Mouse (Mus musculus): ENCODE measurements around the gene Gpr143. TPM values are rescaled to one million over a fixed set of nuclear protein-coding genes. Genes with fewer than 3 reads are reported as not detected.
A peak's percentile ranks its signal among the peaks of the same experiment; 100 is the strongest.

Gpr143 gene
- polyA plus RNA-seq (2012; rRNA removed) (0.02 and 0.05 TPM in 2 replicates), polyA plus RNA-seq (2014; fragmentation: Nextera tagmentation; extraction: Ambion mirVana) (not detected in 2 replicates)

DNA sequence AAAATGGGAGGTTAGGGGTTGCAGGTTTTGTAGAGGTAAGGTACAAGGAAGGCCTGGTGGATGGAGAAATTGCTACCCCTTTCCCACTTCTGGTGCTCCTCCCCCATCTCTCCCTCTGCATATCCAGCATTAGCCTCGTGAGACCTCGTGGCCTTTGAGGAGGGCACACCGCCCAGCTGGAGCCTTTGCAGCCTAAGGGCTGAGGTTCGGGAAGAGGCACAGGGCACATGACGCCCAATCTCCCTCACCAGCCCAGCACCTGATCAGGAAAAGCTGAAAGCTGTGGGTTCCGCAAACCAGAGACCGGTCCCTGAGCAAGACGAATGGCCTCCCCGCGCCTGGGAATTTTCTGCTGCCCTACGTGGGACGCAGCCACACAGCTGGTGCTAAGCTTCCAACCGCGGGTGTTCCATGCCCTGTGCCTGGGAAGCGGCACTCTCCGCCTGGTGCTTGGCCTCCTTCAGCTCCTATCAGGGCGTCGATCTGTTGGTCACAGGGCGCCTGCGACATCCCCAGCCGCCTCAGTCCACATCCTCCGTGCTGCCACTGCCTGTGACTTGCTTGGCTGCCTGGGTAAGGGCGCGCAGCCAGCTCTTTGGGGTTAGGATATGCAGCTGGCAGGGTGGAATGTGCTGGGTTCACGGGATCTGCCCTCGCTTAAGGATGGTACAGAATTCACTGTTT is at the start of gene Gpr143:
TSS of gene Gpr143 (plus strand) at position 202 of the 684 bp plus-strand sequence.
- H3K4me1 ChIP-seq (replicated peaks; ENCODE audit: control insufficient read depth in 2 of 2, insufficient read depth in 2 of 2, low read length in 1 of 2), result no peaks in the 10 kb centered on the region
- DNase-seq (ENCODE audit: low read depth in 3 of 3, low spot score in 3 of 3) (no peak), ATAC-seq (ENCODE audit: insufficient read depth) (no peak)
- H3K9me3 ChIP-seq (ENCODE audit: control insufficient read depth, low read length), result no peaks in the 10 kb centered on the region
- H3K9ac ChIP-seq (replicated peaks), result no peak within 1 kb of the TSS
- H3K27me3 ChIP-seq (ENCODE audit: control insufficient read depth, insufficient read depth, low read length), result no peaks in the 10 kb centered on the region
- H3K4me3 ChIP-seq (ENCODE audit: insufficient read depth in 1 of 2, low read depth in 2 of 2, low read length in 2 of 2), result no peak within 1 kb of the TSS
- no peak within 1 kb of the TSS for H3K27ac ChIP-seq
- no peaks in the 10 kb centered on the region for H3K36me3 ChIP-seq (replicated peaks; ENCODE audit: control insufficient read depth, insufficient read depth, low read depth)
- whole genome bisulfite sequencing (ENCODE audit: insufficient replicate concordance), result 12% methylated on average over 26 of the region's 26 CpGs
- H3K4me2 ChIP-seq (ENCODE audit: low read depth), result no peak within 1 kb of the TSS
- no peak for TF ChIP-seq EP300 (IDR thresholded peaks at IDR 0.05; ENCODE audit: low read depth)
- no peak for TF ChIP-seq CTCF (IDR thresholded peaks at IDR 0.05; ENCODE audit: low read depth)

DNA sequence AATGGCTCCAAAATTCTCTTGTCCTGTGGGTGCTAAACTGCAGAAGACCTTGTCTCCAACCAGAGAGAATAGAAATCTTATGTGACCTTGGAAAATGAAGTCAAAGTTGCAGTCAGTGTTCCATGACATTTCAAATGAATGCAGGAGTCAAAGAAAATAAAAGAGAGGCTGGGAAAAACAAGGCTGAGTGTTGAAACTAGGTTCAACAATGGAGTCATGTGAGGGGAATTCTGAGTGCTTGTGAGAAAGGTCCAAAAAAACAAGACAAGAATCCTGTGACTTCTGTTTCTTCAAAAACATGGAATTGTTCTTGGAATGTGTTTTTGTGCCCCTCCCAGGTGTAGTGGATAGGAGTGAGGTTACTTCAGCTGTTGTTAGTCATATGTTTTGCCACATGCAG is 46.4 kb upstream of the Gpr143 start:
- Histone ChIP-seq H3K27me3 (ENCODE audit: control insufficient read depth, insufficient read depth, low read length) (no peaks in the 10 kb centered on the region), H3K9me3 (ENCODE audit: control insufficient read depth, low read length) (no peaks in the 10 kb centered on the region), H3K4me1 (replicated peaks; ENCODE audit: control insufficient read depth in 2 of 2, insufficient read depth in 2 of 2, low read length in 1 of 2) (no peaks in the 10 kb centered on the region), H3K27ac (no peak overlapping the region), H3K4me3 (ENCODE audit: insufficient read depth in 1 of 2, low read depth in 2 of 2, low read length in 2 of 2) (no peak overlapping the region), H3K4me2 (ENCODE audit: low read depth) (no peak overlapping the region), H3K36me3 (replicated peaks; ENCODE audit: control insufficient read depth, insufficient read depth, low read depth) (no peaks in the 10 kb centered on the region), H3K9ac (replicated peaks) (no peak overlapping the region)
- TF ChIP-seq EP300 (IDR thresholded peaks at IDR 0.05; ENCODE audit: low read depth), result no peak
- TF ChIP-seq CTCF (IDR thresholded peaks at IDR 0.05; ENCODE audit: low read depth), result no peak
- DNase-seq (ENCODE audit: low read depth in 3 of 3, low spot score in 3 of 3) (no peak), ATAC-seq (ENCODE audit: insufficient read depth) (no peak)

DNA sequence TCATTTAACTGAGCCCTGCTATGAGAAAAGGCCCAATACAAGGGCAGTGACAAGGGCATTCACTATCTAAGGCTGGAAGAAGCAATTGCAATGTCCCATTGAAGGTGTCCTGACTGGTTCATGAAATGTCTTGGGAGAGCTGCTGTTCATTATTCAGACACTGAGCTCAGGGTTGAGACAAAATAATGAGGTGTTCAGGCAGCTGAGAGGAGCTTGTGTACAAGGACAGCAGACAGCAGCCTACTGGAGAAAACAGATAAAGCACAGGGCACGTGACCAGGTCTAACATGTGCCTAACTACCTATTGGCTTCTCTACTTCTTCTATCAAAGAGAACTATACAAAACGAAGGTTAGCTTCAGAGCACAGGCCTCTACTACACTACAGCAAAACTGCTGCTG is 43.5 kb upstream of the Gpr143 start:
- Histone ChIP-seq H3K4me2 (ENCODE audit: low read depth) (no peak overlapping the region), H3K27me3 (ENCODE audit: control insufficient read depth, insufficient read depth, low read length) (no peaks in the 10 kb centered on the region), H3K4me3 (ENCODE audit: insufficient read depth in 1 of 2, low read depth in 2 of 2, low read length in 2 of 2) (no peak overlapping the region), H3K9ac (replicated peaks) (no peak overlapping the region), H3K9me3 (ENCODE audit: control insufficient read depth, low read length) (no peaks in the 10 kb centered on the region), H3K27ac (no peak overlapping the region), H3K36me3 (replicated peaks; ENCODE audit: control insufficient read depth, insufficient read depth, low read depth) (no peaks in the 10 kb centered on the region), H3K4me1 (replicated peaks; ENCODE audit: control insufficient read depth in 2 of 2, insufficient read depth in 2 of 2, low read length in 1 of 2) (no peaks in the 10 kb centered on the region; a peak in 1 of 4 replicates)
- ATAC-seq (ENCODE audit: insufficient read depth), result no peak
- DNase-seq (ENCODE audit: low read depth in 3 of 3, low spot score in 3 of 3), result peak in 1 of 3 experiments; percentile 9
- no peak for TF ChIP-seq CTCF (IDR thresholded peaks at IDR 0.05; ENCODE audit: low read depth)
- TF ChIP-seq EP300 (IDR thresholded peaks at IDR 0.05; ENCODE audit: low read depth), result no peak
- WGBS (ENCODE audit: insufficient replicate concordance), result 24% methylated on average over 2 of the region's 2 CpGs

DNA sequence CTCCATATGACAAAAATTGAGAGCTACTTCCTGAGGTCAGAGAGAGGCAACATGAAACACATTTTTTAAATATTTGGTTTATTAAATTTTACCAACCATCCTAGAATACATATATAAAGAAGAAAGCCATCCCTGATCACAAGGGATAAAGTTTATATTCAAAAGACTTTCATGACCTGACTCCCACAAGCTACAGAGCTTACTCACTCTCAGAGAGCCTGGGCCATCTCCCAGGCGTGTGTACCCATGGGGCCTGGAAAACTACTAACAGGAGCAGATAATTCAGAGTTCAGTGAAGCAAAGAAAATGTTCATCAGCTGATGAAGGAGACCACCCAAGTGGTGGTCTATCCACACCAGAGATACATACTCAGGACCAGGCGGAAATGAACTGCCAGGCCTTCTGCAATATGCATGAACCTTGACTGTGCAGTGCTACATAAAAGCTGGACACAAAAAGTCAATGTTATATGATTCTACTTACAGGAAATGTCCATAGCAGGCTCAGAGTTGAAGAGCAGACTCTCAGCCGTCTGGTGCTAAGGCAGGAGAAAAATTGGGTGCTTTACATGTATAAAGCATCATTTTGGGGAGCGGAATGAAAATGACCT is 42.9 kb upstream of the Gpr143 start:
- no peaks in the 10 kb centered on the region for H3K9me3 ChIP-seq (ENCODE audit: control insufficient read depth, low read length)
- no peak overlapping the region for H3K27ac ChIP-seq
- no peaks in the 10 kb centered on the region for H3K36me3 ChIP-seq (replicated peaks; ENCODE audit: control insufficient read depth, insufficient read depth, low read depth)
- H3K4me2 ChIP-seq (ENCODE audit: low read depth), result no peak overlapping the region
- H3K27me3 ChIP-seq (ENCODE audit: control insufficient read depth, insufficient read depth, low read length), result no peaks in the 10 kb centered on the region
- TF ChIP-seq CTCF (IDR thresholded peaks at IDR 0.05; ENCODE audit: low read depth) (no peak), EP300 (IDR thresholded peaks at IDR 0.05; ENCODE audit: low read depth) (no peak)
- no peak overlapping the region for H3K4me3 ChIP-seq (ENCODE audit: insufficient read depth in 1 of 2, low read depth in 2 of 2, low read length in 2 of 2)
- no peak overlapping the region for H3K9ac ChIP-seq (replicated peaks)
- 54% methylated on average over 4 of the region's 4 CpGs for WGBS (ENCODE audit: insufficient replicate concordance)
- H3K4me1 ChIP-seq (replicated peaks; ENCODE audit: control insufficient read depth in 2 of 2, insufficient read depth in 2 of 2, low read length in 1 of 2), result no peaks in the 10 kb centered on the region; a peak in 1 of 4 replicates
- ATAC-seq (ENCODE audit: insufficient read depth) (no peak), DNase-seq (ENCODE audit: low read depth in 3 of 3, low spot score in 3 of 3) (no peak)

DNA sequence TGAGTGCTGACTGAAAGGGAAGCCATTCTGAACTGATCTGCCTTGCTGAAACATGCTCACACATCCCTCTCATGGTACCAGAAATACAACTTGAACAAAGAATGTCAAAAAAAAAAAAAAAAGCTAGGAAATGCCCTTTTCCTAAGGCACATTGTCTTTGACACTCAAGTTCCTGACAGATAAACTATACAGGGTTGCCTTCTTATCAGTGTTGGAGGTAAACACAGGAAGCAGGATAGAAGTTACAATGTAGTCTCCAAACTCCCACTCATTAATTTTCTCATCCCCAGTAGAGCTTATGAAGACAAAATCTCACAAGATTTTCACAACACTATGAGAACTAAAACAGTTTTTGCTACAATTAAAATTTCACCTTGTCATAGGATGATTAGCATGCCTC is 38.1 kb upstream of the Gpr143 start:
- DNase-seq (ENCODE audit: low read depth in 3 of 3, low spot score in 3 of 3), result no peak
- no peak overlapping the region for H3K9ac ChIP-seq (replicated peaks)
- no peak overlapping the region for H3K27ac ChIP-seq
- TF ChIP-seq CTCF (IDR thresholded peaks at IDR 0.05; ENCODE audit: low read depth), result no peak
- no peak for TF ChIP-seq EP300 (IDR thresholded peaks at IDR 0.05; ENCODE audit: low read depth)
- H3K9me3 ChIP-seq (ENCODE audit: control insufficient read depth, low read length), result no peaks in the 10 kb centered on the region
- no peaks in the 10 kb centered on the region; a peak in 1 of 4 replicates for H3K4me1 ChIP-seq (replicated peaks; ENCODE audit: control insufficient read depth in 2 of 2, insufficient read depth in 2 of 2, low read length in 1 of 2)
- no peak overlapping the region for H3K4me3 ChIP-seq (ENCODE audit: insufficient read depth in 1 of 2, low read depth in 2 of 2, low read length in 2 of 2)
- no peak for ATAC-seq (ENCODE audit: insufficient read depth)
- H3K4me2 ChIP-seq (ENCODE audit: low read depth), result no peak overlapping the region
- no peaks in the 10 kb centered on the region for H3K36me3 ChIP-seq (replicated peaks; ENCODE audit: control insufficient read depth, insufficient read depth, low read depth)
- H3K27me3 ChIP-seq (ENCODE audit: control insufficient read depth, insufficient read depth, low read length), result no peaks in the 10 kb centered on the region
